Comparison of ENCODE assay signal across 14 mouse cellular contexts in genomic region chr7:34493892-34494291, GRCm38 (mm10).
A peak's percentile ranks its signal among the peaks of the same experiment; 100 is the strongest.
DNase-seq lines count a peak whose midpoint lies in the region; ATAC-seq and TF ChIP-seq lines count a peak whose summit lies in the region.
"Had no signal": no experiment of that assay in that cellular context is flagged by ENCODE, and none has a peak within 500 bp of the region (broad histone marks: within the 10 kb centered on the region; RNA-seq: fewer than 3 reads in every experiment).

No protein-coding gene starts in this region.

- no peaks in the 10 kb centered on the region for H3K4me1 ChIP-seq in hindbrain, embryonic 14.5 days (replicated peaks; ENCODE audit: control insufficient read depth, insufficient read depth, low read length)
- H3K4me1 ChIP-seq in hindbrain, embryonic 10.5 days (replicated peaks), result no peaks in the 10 kb centered on the region
- no peaks in the 10 kb centered on the region for H3K4me1 ChIP-seq in stomach, postnatal 0 days (replicated peaks; ENCODE audit: control insufficient read depth, insufficient read depth)
- H3K4me1 ChIP-seq: kidney, embryonic 15.5 days had no signal

- no peak overlapping the region for H3K4me3 ChIP-seq in hindbrain, embryonic 14.5 days (replicated peaks; ENCODE audit: low read length)
- no peak overlapping the region for H3K4me3 ChIP-seq in hindbrain, embryonic 10.5 days
- no peak overlapping the region for H3K4me3 ChIP-seq in stomach, postnatal 0 days (ENCODE audit: low read depth, low read length)
- H3K4me3 ChIP-seq: kidney, embryonic 15.5 days; myocyte had no signal

- TF ChIP-seq CTCF in stomach, postnatal 0 days (IDR thresholded peaks at IDR 0.05; ENCODE audit: low read depth), result peak; percentile 62

- no peak for TF ChIP-seq EP300 in stomach, postnatal 0 days (optimal IDR thresholded peaks at IDR 0.05)

- peak; percentile 16 to 45 for DNase-seq in cerebellum, postnatal 10 days
- no peak for DNase-seq in cerebellum, adult 8-10 months
- DNase-seq in hindbrain, embryonic 14.5 days (ENCODE audit: low spot score), result peak; percentile 58
- DNase-seq in hindbrain, embryonic 10.5 days (ENCODE audit: low spot score), result no peak
- peak; percentile 9 for DNase-seq in lung, postnatal 10 days
- DNase-seq in lung, adult 18-20 months, result no peak
- DNase-seq in stomach, postnatal 0 days (ENCODE audit: low spot score), result no peak
- DNase-seq: B cell, adult 2 months; heart, adult 11 months had no signal

- no peaks in the 10 kb centered on the region for H3K36me3 ChIP-seq in hindbrain, embryonic 14.5 days (replicated peaks; ENCODE audit: control insufficient read depth, insufficient read depth)
- H3K36me3 ChIP-seq in hindbrain, embryonic 10.5 days, result no peaks in the 10 kb centered on the region
- H3K36me3 ChIP-seq in stomach, postnatal 0 days (ENCODE audit: control insufficient read depth, insufficient read depth, low read length), result no peaks in the 10 kb centered on the region
- H3K36me3 ChIP-seq: kidney, embryonic 15.5 days had no signal

- no peak overlapping the region for H3K9ac ChIP-seq in hindbrain, embryonic 14.5 days
- no peak overlapping the region for H3K9ac ChIP-seq in stomach, postnatal 0 days (ENCODE audit: low read length)
- H3K9ac ChIP-seq: kidney, embryonic 15.5 days had no signal

- no peak overlapping the region for H3K4me2 ChIP-seq in hindbrain, embryonic 14.5 days (replicated peaks)
- H3K4me2 ChIP-seq in stomach, postnatal 0 days (replicated peaks; ENCODE audit: low read depth), result no peak overlapping the region
- H3K4me2 ChIP-seq: kidney, embryonic 15.5 days; liver, embryonic 11.5 days had no signal

- H3K27me3 ChIP-seq in hindbrain, embryonic 14.5 days (ENCODE audit: control insufficient read depth, insufficient read depth, low read length), result no peaks in the 10 kb centered on the region
- H3K27me3 ChIP-seq in hindbrain, embryonic 10.5 days (ENCODE audit: insufficient read depth, poor library complexity, severe bottlenecking), result no peaks in the 10 kb centered on the region
- H3K27me3 ChIP-seq in stomach, postnatal 0 days (ENCODE audit: control insufficient read depth, insufficient read depth, low read length), result no peaks in the 10 kb centered on the region
- H3K27me3 ChIP-seq: kidney, embryonic 15.5 days had no signal

- 77% methylated on average over 10 of the region's 10 CpGs for WGBS in hindbrain, embryonic 14.5 days
- 72% methylated on average over 10 of the region's 10 CpGs for WGBS in hindbrain, embryonic 10.5 days
- 51% methylated on average over 10 of the region's 10 CpGs for WGBS in stomach, postnatal 0 days

- H3K27ac ChIP-seq in hindbrain, embryonic 14.5 days, result no peak overlapping the region
- no peak overlapping the region for H3K27ac ChIP-seq in hindbrain, embryonic 10.5 days
- H3K27ac ChIP-seq in stomach, postnatal 0 days (replicated peaks), result no peak overlapping the region
- H3K27ac ChIP-seq: kidney, embryonic 15.5 days had no signal

- H3K9me3 ChIP-seq in hindbrain, embryonic 14.5 days (ENCODE audit: control insufficient read depth, low read length), result 0 out of 2 replicates have a peak, but pooled peaks cover 8% of the 10 kb centered on the region
- H3K9me3 ChIP-seq in hindbrain, embryonic 10.5 days, result peaks cover 9% of the 10 kb centered on the region; the same call in 1 of the 2 replicates
- H3K9me3 ChIP-seq in stomach, postnatal 0 days (ENCODE audit: control insufficient read depth, low read length), result no peaks in the 10 kb centered on the region

- no peak for ATAC-seq in hindbrain, embryonic 14.5 days (ENCODE audit: low FRiP score)
- ATAC-seq in stomach, postnatal 0 days (ENCODE audit: low FRiP score, low TSS enrichment), result no peak
- no peak for ATAC-seq in erythroid progenitor cell, adult 5-6 weeks (replicated peaks; ENCODE audit: low FRiP score, poor library complexity, severe bottlenecking)
- ATAC-seq: forebrain, embryonic 16.5 days had no signal

Comparison
In these comparisons a context has a peak if more than half of its experiments do, and no peak if none do; other contexts are left out.
1. DNase-seq: peak in cerebellum, postnatal 10 days (2 of 2), hindbrain, embryonic 14.5 days (single experiment) and lung, postnatal 10 days (single experiment); none in cerebellum, adult 8-10 months (single experiment), hindbrain, embryonic 10.5 days (single experiment), lung, adult 18-20 months (0 of 2) and stomach, postnatal 0 days (single experiment).